Mouse (Mus musculus): Measurements from ENCODE around the gene Vmn2r51. TPM values are rescaled to one million over a fixed set of nuclear protein-coding genes. Genes with fewer than 3 reads are reported as not detected.

The Vmn2r51 gene
- not detected in 2 replicates for polyA plus RNA-seq (2015; fragmentation: Nextera tagmentation; extraction: Ambion mirVana)

DNA sequence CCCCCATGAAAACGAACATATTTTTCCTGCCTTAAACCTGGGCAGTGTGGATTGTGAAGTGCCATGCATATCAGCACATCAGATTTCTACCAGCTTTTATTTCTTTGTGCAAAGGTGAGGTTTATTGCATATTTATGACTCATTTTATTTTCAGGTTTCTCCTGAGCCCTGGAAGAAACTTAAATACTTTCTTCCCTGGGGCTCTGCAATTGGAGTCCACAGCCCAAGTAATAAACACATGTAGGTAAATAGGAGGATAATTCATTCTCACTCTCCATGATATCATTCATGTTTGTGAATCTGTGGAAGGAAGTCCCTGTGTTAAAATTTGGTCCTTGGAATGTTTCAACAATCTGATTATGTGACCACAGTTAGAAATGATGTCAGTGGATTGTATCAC, at the start of gene Vmn2r51:
Vmn2r51 (minus strand) TSS at position 101 of the 400 bp plus-strand sequence.

DNA sequence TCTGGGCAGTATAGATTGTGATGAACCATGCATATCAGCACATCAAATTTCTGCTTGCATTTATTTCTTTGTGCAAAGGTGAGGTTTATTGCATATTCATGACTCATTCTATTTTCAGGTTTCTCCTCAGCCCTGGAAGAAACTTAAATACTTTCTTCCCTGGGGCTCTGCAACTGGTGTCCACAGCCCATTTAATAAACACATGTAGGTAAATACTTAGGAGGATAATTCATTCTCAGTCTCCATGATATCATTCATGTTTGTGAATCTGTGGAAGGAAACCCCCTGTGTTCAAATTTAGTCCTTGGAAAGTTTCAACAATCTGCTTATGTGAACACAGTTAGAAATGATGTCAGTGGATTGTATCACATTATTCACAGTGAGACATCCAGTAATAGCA, 52.3 kb downstream of the Vmn2r51 start, which contains the start of gene Vmn2r50:
Vmn2r50 (minus strand) TSS at position 101 of the 400 bp plus-strand sequence.

Other genes with a start within 250 kb of the Vmn2r51 start
- gene Vmn2r48, start 152.2 kb downstream of the Vmn2r51 start, polyA plus RNA-seq (2015; fragmentation: Nextera tagmentation; extraction: Ambion mirVana): not detected in 2 replicates
- gene Vmn2r49, start 113.5 kb downstream of the Vmn2r51 start, polyA plus RNA-seq (2015; fragmentation: Nextera tagmentation; extraction: Ambion mirVana): not detected in 2 replicates
- not detected in 2 replicates for gene Vmn2r50, start 52.4 kb downstream of the Vmn2r51 start, polyA plus RNA-seq (2015; fragmentation: Nextera tagmentation; extraction: Ambion mirVana)
- gene Vmn2r52, start 70.8 kb upstream of the Vmn2r51 start, polyA plus RNA-seq (2015; fragmentation: Nextera tagmentation; extraction: Ambion mirVana): not detected in 2 replicates
- gene Vmn1r66, start 172.3 kb upstream of the Vmn2r51 start, polyA plus RNA-seq (2015; fragmentation: Nextera tagmentation; extraction: Ambion mirVana): not detected in 2 replicates

All from adrenal gland, postnatal 0 days (tissue).